23 mouse cellular contexts compared by ENCODE assay signal in genomic region chr17:6967673-6968072, GRCm38 (mm10). TPM values are rescaled to one million over a fixed set of nuclear protein-coding genes. Genes with fewer than 3 reads are reported as not detected.
"Had no signal": no experiment of that assay in that cellular context is flagged by ENCODE, and none has a peak within 500 bp of the region (broad histone marks: within the 10 kb centered on the region; RNA-seq: fewer than 3 reads in every experiment).

No protein-coding gene starts in this region.

RNA-seq across cellular contexts. Expression of gene Gm49721, which starts 11.0 kb away (rescaled TPM):
- total RNA-seq: gastrocnemius, postnatal 14 days; gastrocnemius, postnatal 36 days; heart, adult 18-20 months; heart, adult 8-10 months; heart, postnatal 10 days; heart, postnatal 25 days; heart, postnatal 4 days; liver, adult 2 months had no signal
- polyA plus RNA-seq: heart, embryonic 14.5 days; hindbrain, embryonic 11.5 days; intestine, embryonic 16.5 days; limb, embryonic 15.5 days had no signal

RNA-seq across cellular contexts. Expression of gene Gm1604a, which starts 57.7 kb away (rescaled TPM):
- total RNA-seq: gastrocnemius, adult 18-20 months; gastrocnemius, adult 8-10 months; gastrocnemius, postnatal 14 days; gastrocnemius, postnatal 36 days; heart, adult 18-20 months; heart, adult 8-10 months; heart, postnatal 10 days; heart, postnatal 25 days; heart, postnatal 4 days; hindbrain, postnatal 0 days; liver, adult 2 months had no signal
- polyA plus RNA-seq: gonadal fat pad, adult 2 months; heart, embryonic 10.5 days; heart, embryonic 12.5 days; heart, embryonic 14.5 days; hindbrain, embryonic 11.5 days; hindbrain, embryonic 13.5 days; intestine, embryonic 14.5 days; intestine, embryonic 16.5 days; large intestine, adult 2 months; limb, embryonic 11.5 days; limb, embryonic 13.5 days; limb, embryonic 15.5 days; liver, adult 2 months had no signal
